Mouse (Mus musculus): ENCODE data around the gene Opa3. TPM values are rescaled to one million over a fixed set of nuclear protein-coding genes. Genes with fewer than 3 reads are reported as not detected.

Opa3 gene
- polyA plus RNA-seq, 1 experiment from 2014 or later, result 48.7 TPM

DNA sequence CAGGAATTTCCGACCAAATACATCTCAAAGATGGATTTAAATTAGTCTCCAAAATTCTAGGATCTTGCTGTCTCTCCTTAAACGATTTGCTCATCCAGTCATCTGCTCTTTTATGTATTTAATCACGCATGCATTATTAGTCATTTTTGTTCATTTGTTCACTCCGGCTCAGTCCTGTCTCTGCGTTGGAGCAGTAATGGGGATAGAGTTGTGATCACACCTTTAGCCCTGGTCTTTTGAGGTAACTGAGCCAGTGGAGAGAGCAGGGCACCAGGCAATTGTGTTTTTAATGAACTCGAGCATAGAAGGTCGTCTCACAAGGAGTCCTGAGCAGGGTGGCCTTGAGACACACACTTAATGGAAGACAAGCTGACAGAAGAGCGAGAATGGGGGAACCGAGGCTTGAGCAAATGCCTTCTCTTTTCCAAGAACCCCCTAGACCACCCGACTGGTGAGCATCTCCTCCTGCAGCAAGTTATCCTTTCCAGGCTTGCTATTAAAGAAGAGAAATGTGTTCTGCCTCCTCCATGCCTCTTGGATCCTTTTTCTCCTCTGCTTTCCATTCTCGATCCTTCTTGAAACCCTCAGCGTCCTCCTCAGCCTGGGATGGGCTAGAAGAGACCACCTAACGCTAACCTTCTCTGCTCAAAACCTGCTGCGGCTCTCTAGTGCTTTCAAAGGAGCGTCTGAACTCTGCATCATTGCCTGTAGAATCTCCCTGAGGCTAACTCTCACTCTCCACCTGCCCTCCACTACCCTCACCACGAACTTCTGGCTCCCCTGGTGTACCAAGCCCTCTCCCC is 73.5 kb downstream of the Opa3 start:
- no peaks in the 10 kb centered on the region for H3K36me3 ChIP-seq
- no peaks in the 10 kb centered on the region for H3K9me3 ChIP-seq (replicated peaks)
- peak overlapping the region; percentile 51 for H3K4me3 ChIP-seq
- peaks cover 56% of the 10 kb centered on the region for H3K27me3 ChIP-seq (ENCODE audit: low read depth, poor library complexity, severe bottlenecking)
- WGBS, result 10% methylated on average over 16 of the region's 16 CpGs
- H3K27ac ChIP-seq, result no peak overlapping the region
- peaks cover 30% of the 10 kb centered on the region for H3K4me1 ChIP-seq
- no peak for DNase-seq (ENCODE audit: low spot score)

DNA sequence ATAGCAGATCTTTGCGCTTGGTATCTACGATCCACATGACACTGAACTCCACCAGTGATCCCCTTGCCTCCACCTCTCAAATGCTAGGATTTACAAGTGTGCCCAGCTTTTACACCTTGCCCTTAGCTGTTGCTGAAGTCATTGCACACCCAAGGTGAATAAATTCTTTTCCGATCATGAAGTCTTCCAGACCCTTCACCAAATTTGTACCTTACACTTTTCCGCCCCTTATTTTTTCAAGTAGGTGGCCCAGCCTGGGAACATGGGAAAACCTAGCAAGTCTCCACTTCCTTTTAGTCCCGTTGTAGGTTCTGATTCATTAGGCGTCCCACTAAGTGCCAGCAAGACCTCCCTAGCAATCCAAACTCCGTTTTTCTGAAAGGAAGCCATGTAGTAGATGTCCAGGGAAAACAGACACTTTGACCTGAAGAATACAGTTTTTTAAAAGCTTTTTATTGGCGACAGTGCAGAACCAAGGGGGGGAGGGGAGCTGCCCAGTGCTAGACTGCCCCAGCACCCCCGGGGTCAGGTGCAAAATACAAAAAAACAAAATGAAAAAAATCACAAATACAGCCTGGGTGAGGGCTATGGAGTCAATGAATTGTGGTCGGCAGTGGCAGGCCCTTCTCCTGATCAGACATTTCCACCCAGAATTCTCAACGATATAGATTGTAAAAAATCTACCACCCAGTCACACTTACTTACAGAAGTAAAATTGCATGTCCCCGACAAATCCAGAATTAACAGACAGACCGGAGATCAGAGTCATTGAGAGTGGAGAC is 74.3 kb downstream of the Opa3 start:
- Histone ChIP-seq H3K4me3 (peak overlapping the region; percentile 51; the same call in 1 of the 2 replicates), H3K36me3 (no peaks in the 10 kb centered on the region), H3K27ac (no peak overlapping the region), H3K27me3 (ENCODE audit: low read depth, poor library complexity, severe bottlenecking) (peaks cover 63% of the 10 kb centered on the region), H3K4me1 (peaks cover 32% of the 10 kb centered on the region), H3K9me3 (replicated peaks) (no peaks in the 10 kb centered on the region)
- no peak for DNase-seq (ENCODE audit: low spot score)
- WGBS, result 53% methylated on average over 13 of the region's 13 CpGs

DNA sequence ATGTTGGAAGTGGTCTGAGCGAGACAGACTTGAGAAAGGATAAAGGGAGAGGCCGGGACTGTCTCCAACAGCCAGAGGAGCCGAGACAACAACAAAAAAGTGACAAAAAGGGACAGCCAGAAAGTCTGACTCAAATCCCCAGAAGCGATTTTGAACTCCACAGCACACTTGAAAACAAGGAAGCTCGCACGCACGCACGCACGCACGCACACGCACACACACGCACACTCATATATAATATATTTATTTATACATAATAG is 74.8 kb downstream of the Opa3 start:
- Histone ChIP-seq H3K27ac (no peak overlapping the region), H3K4me3 (no peak overlapping the region), H3K9me3 (replicated peaks) (no peaks in the 10 kb centered on the region), H3K27me3 (ENCODE audit: low read depth, poor library complexity, severe bottlenecking) (peaks cover 68% of the 10 kb centered on the region), H3K36me3 (no peaks in the 10 kb centered on the region), H3K4me1 (peaks cover 37% of the 10 kb centered on the region)
- DNase-seq (ENCODE audit: low spot score), result no peak
- WGBS, result 74% methylated on average over 12 of the region's 12 CpGs

DNA sequence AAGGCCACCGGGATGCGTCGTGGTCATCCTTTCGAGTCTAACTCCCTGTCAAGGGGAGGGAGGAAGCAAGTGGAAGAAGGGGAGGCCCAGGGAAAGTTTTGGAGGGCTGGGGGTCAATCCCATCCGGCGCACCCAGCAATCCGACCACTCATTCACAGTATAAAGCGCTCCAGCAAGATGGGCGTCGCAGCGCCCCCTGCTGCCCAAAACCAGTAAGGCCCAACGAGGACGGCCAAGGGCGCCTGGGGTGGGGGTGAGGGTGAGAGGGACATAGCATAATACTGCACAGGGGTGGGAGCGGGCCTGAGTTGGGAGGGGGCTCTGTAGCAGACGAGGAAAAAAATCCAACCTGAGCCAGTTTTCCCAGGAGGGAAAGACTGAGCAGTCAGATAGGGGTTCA is 75.6 kb downstream of the Opa3 start:
- Histone ChIP-seq H3K4me1 (peaks cover 45% of the 10 kb centered on the region), H3K9me3 (replicated peaks) (no peaks in the 10 kb centered on the region), H3K4me3 (peak overlapping the region; percentile 40), H3K36me3 (no peaks in the 10 kb centered on the region), H3K27me3 (ENCODE audit: low read depth, poor library complexity, severe bottlenecking) (peaks cover 68% of the 10 kb centered on the region), H3K27ac (no peak overlapping the region)
- peak; percentile 92 for DNase-seq (ENCODE audit: low spot score)
- under 1% methylated on average over 16 of the region's 16 CpGs for WGBS

DNA sequence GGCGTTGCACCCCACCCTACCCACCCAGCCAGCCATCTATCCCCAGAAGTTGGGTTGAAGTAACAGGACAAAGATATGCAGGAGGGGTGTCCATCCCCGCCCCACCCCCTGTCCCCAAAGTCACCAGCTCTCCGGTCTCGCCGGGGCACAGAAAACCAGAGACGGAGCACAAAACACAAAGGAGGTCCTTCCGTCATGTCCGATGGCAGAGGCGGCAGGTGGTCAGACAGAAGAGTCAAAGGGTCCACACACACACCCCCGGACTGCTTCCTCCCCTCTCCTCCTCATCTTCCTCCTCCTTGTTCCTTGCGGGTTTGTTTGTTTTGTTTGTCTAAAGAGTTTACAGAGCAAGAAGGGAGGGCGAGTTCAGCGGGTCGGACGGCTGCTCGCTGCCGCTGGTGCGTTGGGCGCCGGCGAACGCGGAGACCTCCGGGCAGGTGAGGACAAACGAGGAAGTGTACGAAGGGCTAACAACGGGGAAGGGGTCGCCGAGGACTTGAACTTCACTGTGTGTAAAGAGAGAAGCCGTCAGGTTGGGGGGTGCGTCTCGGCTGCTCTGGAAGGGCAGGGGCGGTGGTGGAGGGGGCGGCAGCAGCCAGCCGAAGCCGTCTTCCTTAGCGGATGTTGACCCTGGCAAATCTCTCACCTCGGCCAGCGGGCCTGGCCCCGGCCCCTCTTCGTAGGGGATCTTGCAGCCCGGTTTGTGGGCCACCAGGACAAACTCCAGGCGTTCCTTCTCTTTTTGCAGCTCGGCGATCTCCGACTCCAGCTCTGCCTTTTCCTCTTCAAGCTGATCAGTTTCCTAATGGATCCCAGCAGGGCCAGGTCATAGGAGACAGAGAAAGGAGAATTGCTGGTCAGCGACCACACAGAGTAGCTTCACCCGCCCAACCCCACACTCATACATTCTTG is 76.6 kb downstream of the Opa3 start:
- no peak overlapping the region for H3K27ac ChIP-seq
- H3K36me3 ChIP-seq, result no peaks in the 10 kb centered on the region
- H3K9me3 ChIP-seq (replicated peaks), result no peaks in the 10 kb centered on the region
- peaks cover 53% of the 10 kb centered on the region for H3K4me1 ChIP-seq
- peak; percentile 53 for DNase-seq (ENCODE audit: low spot score)
- H3K27me3 ChIP-seq (ENCODE audit: low read depth, poor library complexity, severe bottlenecking), result peaks cover 72% of the 10 kb centered on the region
- WGBS, result 2% methylated on average over 48 of the region's 48 CpGs
- H3K4me3 ChIP-seq, result peak overlapping the region; percentile 41

DNA sequence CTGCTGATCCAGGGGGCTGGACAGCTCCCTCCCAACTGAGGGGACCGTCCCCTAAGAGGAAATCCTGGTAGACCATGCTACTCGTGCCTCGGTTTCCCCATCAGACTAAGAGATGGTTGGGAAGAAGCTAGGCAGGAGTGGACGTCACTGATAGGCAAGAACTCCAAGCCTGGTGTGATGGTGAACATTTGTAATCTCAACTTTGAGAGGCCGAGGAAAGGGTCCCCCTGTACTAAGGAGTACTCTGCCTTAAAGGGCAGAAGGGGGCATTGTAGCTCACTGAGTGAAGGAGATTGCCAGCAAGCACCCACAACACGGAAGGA is 77.2 kb downstream of the Opa3 start:
- DNase-seq (ENCODE audit: low spot score), result no peak
- WGBS, result 12% methylated on average over 6 of the region's 6 CpGs
- no peak overlapping the region for H3K27ac ChIP-seq
- peak overlapping the region; percentile 41 for H3K4me3 ChIP-seq
- H3K36me3 ChIP-seq, result no peaks in the 10 kb centered on the region
- H3K4me1 ChIP-seq, result peaks cover 56% of the 10 kb centered on the region
- peaks cover 72% of the 10 kb centered on the region for H3K27me3 ChIP-seq (ENCODE audit: low read depth, poor library complexity, severe bottlenecking)
- no peaks in the 10 kb centered on the region for H3K9me3 ChIP-seq (replicated peaks)

MicroRNAs within 50 kb of the gene (microRNA counts, 519-probe panel; counts per million panel counts)
- microRNA mmu-miR-330, result 684 counts per million, percentile 72 among the panel's probes with 10 or more counts

Small RNAs within 50 kb of the gene (microRNA-seq; reads per million reads assigned to microRNA genes)
- 256 reads per million, percentile 60 among the genes with 10 or more reads in this experiment for gene Mir330

Other genes with a start within 250 kb of the Opa3 start
- not detected in 2 replicates for gene Nanos2, start 240.9 kb upstream of the Opa3 start, polyA plus RNA-seq (2016; fragmentation: Nextera tagmentation; extraction: Ambion mirVana)
- 3.4 and 4.0 TPM in 2 replicates for gene Mypop, start 237.1 kb upstream of the Opa3 start, polyA plus RNA-seq (2016; fragmentation: Nextera tagmentation; extraction: Ambion mirVana)
- 30.8 and 34.4 TPM in 2 replicates for gene Irf2bp1, start 224.3 kb upstream of the Opa3 start, polyA plus RNA-seq (2016; fragmentation: Nextera tagmentation; extraction: Ambion mirVana)
- gene Foxa3, start 204.8 kb upstream of the Opa3 start, polyA plus RNA-seq (2016; fragmentation: Nextera tagmentation; extraction: Ambion mirVana), result not detected in 2 replicates
- 50.4 and 54.6 TPM in 2 replicates for gene Sympk, start 204.0 kb upstream of the Opa3 start, polyA plus RNA-seq (2016; fragmentation: Nextera tagmentation; extraction: Ambion mirVana)
- gene Rsph6a, start 173.6 kb upstream of the Opa3 start, polyA plus RNA-seq (2016; fragmentation: Nextera tagmentation; extraction: Ambion mirVana), result not detected in 2 replicates
- gene Dmwd, start 152.1 kb upstream of the Opa3 start, polyA plus RNA-seq (2016; fragmentation: Nextera tagmentation; extraction: Ambion mirVana), result 20.0 and 21.4 TPM in 2 replicates
- gene Dmpk, start 144.5 kb upstream of the Opa3 start, polyA plus RNA-seq (2016; fragmentation: Nextera tagmentation; extraction: Ambion mirVana), result 7.2 and 8.7 TPM in 2 replicates
- gene Six5, start 133.7 kb upstream of the Opa3 start, polyA plus RNA-seq (2016; fragmentation: Nextera tagmentation; extraction: Ambion mirVana), result 5.7 and 7.5 TPM in 2 replicates
- gene Gm4969, start 110.0 kb upstream of the Opa3 start, polyA plus RNA-seq (2016; fragmentation: Nextera tagmentation; extraction: Ambion mirVana), result 1.1 and 2.2 TPM in 2 replicates
- 15.2 and 19.6 TPM in 2 replicates for gene Fbxo46, start 108.5 kb upstream of the Opa3 start, polyA plus RNA-seq (2016; fragmentation: Nextera tagmentation; extraction: Ambion mirVana)
- 12.5 and 14.4 TPM in 2 replicates for gene Qpctl, start 79.0 kb upstream of the Opa3 start, polyA plus RNA-seq (2016; fragmentation: Nextera tagmentation; extraction: Ambion mirVana)
- 176 and 199 TPM in 2 replicates for gene Snrpd2, start 78.6 kb upstream of the Opa3 start, polyA plus RNA-seq (2016; fragmentation: Nextera tagmentation; extraction: Ambion mirVana)
- 0.06 and 0.09 TPM in 2 replicates for gene Gipr, start 62.2 kb upstream of the Opa3 start, polyA plus RNA-seq (2016; fragmentation: Nextera tagmentation; extraction: Ambion mirVana)
- gene Eml2, start 51.9 kb upstream of the Opa3 start, polyA plus RNA-seq (2016; fragmentation: Nextera tagmentation; extraction: Ambion mirVana), result 3.2 and 6.4 TPM in 2 replicates
- gene Gpr4, start 15.8 kb upstream of the Opa3 start, polyA plus RNA-seq (2016; fragmentation: Nextera tagmentation; extraction: Ambion mirVana), result 6.5 and 8.5 TPM in 2 replicates
- 68.1 and 75.7 TPM in 2 replicates for gene Vasp, start 43.5 kb downstream of the Opa3 start, polyA plus RNA-seq (2016; fragmentation: Nextera tagmentation; extraction: Ambion mirVana)
- 0.16 and 0.39 TPM in 2 replicates for gene Ppm1n, start 51.7 kb downstream of the Opa3 start, polyA plus RNA-seq (2016; fragmentation: Nextera tagmentation; extraction: Ambion mirVana)
- 5.5 and 5.6 TPM in 2 replicates for gene Rtn2, start 54.3 kb downstream of the Opa3 start, polyA plus RNA-seq (2016; fragmentation: Nextera tagmentation; extraction: Ambion mirVana)
- 0.04 and 0.11 TPM in 2 replicates for gene Fosb, start 81.7 kb downstream of the Opa3 start, polyA plus RNA-seq (2016; fragmentation: Nextera tagmentation; extraction: Ambion mirVana)
- 97.8 and 101 TPM in 2 replicates for gene Ercc1, start 116.4 kb downstream of the Opa3 start, polyA plus RNA-seq (2016; fragmentation: Nextera tagmentation; extraction: Ambion mirVana)
- 28.3 and 31.4 TPM in 2 replicates for gene Cd3eap, start 131.1 kb downstream of the Opa3 start, polyA plus RNA-seq (2016; fragmentation: Nextera tagmentation; extraction: Ambion mirVana)
- 6.5 and 7.0 TPM in 2 replicates for gene Ppp1r13l, start 131.4 kb downstream of the Opa3 start, polyA plus RNA-seq (2016; fragmentation: Nextera tagmentation; extraction: Ambion mirVana)
- 25.6 and 26.6 TPM in 2 replicates for gene Ercc2, start 153.7 kb downstream of the Opa3 start, polyA plus RNA-seq (2016; fragmentation: Nextera tagmentation; extraction: Ambion mirVana)
- 3.3 and 4.4 TPM in 2 replicates for gene Klc3, start 175.8 kb downstream of the Opa3 start, polyA plus RNA-seq (2016; fragmentation: Nextera tagmentation; extraction: Ambion mirVana)
- not detected in 2 replicates for gene Ckm, start 176.4 kb downstream of the Opa3 start, polyA plus RNA-seq (2016; fragmentation: Nextera tagmentation; extraction: Ambion mirVana)
- 7.6 and 8.0 TPM in 2 replicates for gene Mark4, start 230.5 kb downstream of the Opa3 start, polyA plus RNA-seq (2016; fragmentation: Nextera tagmentation; extraction: Ambion mirVana)
- 1.2 and 1.7 TPM in 2 replicates for gene Exoc3l2, start 235.0 kb downstream of the Opa3 start, polyA plus RNA-seq (2016; fragmentation: Nextera tagmentation; extraction: Ambion mirVana)